ENCODE assay signal across 7 mouse cellular contexts in genomic region chr2:157635670-157636069, GRCm38 (mm10).
DNase-seq lines count a peak whose midpoint lies in the region; ATAC-seq lines count a peak whose summit lies in the region.

No protein-coding gene starts in this region.

- DNase-seq in adipocyte (ENCODE audit: low spot score), result peak; percentile 95
- DNase-seq in cerebellum, adult 8-10 months, result peak; percentile 87
- peak; percentile 91 for DNase-seq in frontal cortex, postnatal 25 days (ENCODE audit: low spot score in 2 of 2)
- peak; percentile 42 for DNase-seq in induced T-regulatory cell, adult 2 months (ENCODE audit: low read depth)
- peak; percentile 81 to 88 for DNase-seq in left cerebral cortex, postnatal 10 days (ENCODE audit: extremely low spot score in 1 of 2, low spot score in 2 of 2)
- DNase-seq in midbrain, embryonic 14.5 days, result peak; percentile 97
- peak; percentile 45 for DNase-seq in splenic B cell, adult 2 months (ENCODE audit: low read depth, low spot score)

- no peaks in the 10 kb centered on the region for H3K9me3 ChIP-seq in midbrain, embryonic 14.5 days (ENCODE audit: control insufficient read depth, low read length)

- H3K36me3 ChIP-seq in midbrain, embryonic 14.5 days (ENCODE audit: control insufficient read depth, insufficient read depth, low read length), result no peaks in the 10 kb centered on the region
- H3K36me3 ChIP-seq in splenic B cell, adult 2 months (ENCODE audit: control insufficient read depth, insufficient read depth, low read length, poor library complexity, severe bottlenecking), result no peaks in the 10 kb centered on the region

- peaks cover 6% of the 10 kb centered on the region; the same call in 1 of the 2 replicates for H3K4me1 ChIP-seq in midbrain, embryonic 14.5 days (ENCODE audit: control insufficient read depth, insufficient read depth, low read length)

- no peak overlapping the region for H3K4me2 ChIP-seq in midbrain, embryonic 14.5 days (ENCODE audit: low read length)

- H3K27ac ChIP-seq in midbrain, embryonic 14.5 days (replicated peaks; ENCODE audit: low read depth, low read length), result peak overlapping the region; percentile 67

- 6% methylated on average over 14 of the region's 14 CpGs for WGBS in midbrain, embryonic 14.5 days

- no peaks in the 10 kb centered on the region for H3K27me3 ChIP-seq in midbrain, embryonic 14.5 days (ENCODE audit: control insufficient read depth, insufficient read depth, low read length)
- no peaks in the 10 kb centered on the region for H3K27me3 ChIP-seq in splenic B cell, adult 2 months (ENCODE audit: control insufficient read depth, insufficient read depth, low read length, poor library complexity, severe bottlenecking)

- peak; percentile 60 for ATAC-seq in midbrain, embryonic 14.5 days (ENCODE audit: low FRiP score, low TSS enrichment)

- intact Hi-C loops in left cerebral cortex, postnatal 10 days (cut with DNase I), result loop anchor here (10.0 kb wide), 1 partner anchor 279 kb away; the partner anchor contains the start of gene Vstm2l

- no peak overlapping the region for H3K9ac ChIP-seq in midbrain, embryonic 14.5 days (replicated peaks; ENCODE audit: low read length)

- no peak overlapping the region for H3K4me3 ChIP-seq in midbrain, embryonic 14.5 days (replicated peaks; ENCODE audit: low read depth, low read length)

Comparison
In these comparisons a context has a peak if more than half of its experiments do, and no peak if none do; other contexts are left out.
1. DNase-seq: peak in every context shown above with its lines; median percentile 97 in midbrain, embryonic 14.5 days; 95 in adipocyte; 91 in frontal cortex, postnatal 25 days; 87 in cerebellum, adult 8-10 months; 84 in left cerebral cortex, postnatal 10 days; 45 in splenic B cell, adult 2 months; 42 in induced T-regulatory cell, adult 2 months.